Mouse (Mus musculus): ENCODE measurements at regions not wholly inside any gene's neighbourhood (a gene's known extent, or its start where the extent isn't known, plus 50 kb on each side); places are given as distances from the start of the nearest gene placed in this dataset.

DNA sequence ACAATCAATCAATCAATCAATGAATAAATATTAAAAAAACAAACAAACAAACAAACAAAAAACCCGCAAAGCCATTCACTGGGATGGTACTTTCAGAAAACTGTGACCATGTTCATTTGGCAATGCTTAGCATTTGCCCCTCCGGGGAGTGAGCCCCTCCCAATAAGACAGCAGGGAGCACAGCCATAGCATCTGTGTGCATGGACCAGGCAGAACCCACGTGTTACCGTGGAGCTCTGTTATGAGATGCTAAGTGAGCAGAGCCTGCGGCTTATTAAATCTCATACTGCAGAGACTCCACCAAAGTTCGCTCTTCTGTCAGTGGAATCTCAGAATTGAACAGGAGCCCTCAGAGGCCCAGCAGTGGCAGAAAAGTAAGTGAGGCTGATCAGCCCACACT is 438.7 kb upstream of the Atp11b start:
- in situ Hi-C loops (cut with MboI, MseI) = no loop called here

DNA sequence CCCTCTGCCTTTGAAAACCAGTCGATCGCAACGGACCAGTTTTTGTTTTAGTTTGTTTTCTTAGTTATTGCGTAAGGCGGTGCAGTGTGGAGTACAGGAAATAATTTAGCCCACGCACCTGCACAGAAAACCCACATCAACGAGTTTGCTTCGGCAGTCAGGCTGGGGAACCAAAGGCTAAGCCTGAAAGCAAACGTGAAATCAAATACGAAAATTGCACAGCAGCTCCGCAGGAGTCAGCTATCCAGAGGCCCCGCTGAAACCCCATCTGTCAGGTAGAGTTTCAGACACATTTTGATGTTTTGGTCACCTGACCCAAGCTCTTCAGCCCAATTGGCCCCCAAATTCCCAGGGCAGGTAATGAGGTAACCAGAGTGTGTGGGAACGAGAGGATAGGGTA is 435.6 kb upstream of the Atp11b start:
- in situ Hi-C loops (cut with MboI, MseI) = no loop called here

DNA sequence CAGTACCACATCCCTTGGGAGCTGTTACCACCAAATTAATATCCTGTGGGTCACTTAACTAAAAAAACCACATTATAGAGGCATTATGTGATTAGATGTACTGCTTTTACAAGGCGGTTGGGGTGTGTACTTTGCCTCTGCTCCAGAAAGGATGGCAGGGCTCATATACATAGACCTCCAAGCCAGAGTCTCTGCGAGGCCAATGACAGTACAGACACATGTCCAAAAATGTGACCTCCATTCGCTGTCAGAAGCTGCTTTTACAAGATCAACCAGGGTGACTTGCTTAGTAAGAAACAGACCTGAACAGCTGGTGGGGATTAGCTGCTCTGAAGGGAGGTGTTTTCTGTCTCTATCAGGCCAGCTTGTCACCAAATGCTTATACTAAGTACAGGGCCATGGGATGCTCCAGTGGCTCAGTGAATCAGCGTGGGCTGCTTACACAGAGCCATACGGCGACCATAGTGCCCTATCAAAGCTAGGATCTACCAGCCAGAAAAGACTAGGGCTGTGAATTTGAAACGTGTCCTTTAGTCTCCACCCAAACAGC is 433.0 kb upstream of the Atp11b start:
- in situ Hi-C loops (cut with MboI, MseI) = no loop called here

DNA sequence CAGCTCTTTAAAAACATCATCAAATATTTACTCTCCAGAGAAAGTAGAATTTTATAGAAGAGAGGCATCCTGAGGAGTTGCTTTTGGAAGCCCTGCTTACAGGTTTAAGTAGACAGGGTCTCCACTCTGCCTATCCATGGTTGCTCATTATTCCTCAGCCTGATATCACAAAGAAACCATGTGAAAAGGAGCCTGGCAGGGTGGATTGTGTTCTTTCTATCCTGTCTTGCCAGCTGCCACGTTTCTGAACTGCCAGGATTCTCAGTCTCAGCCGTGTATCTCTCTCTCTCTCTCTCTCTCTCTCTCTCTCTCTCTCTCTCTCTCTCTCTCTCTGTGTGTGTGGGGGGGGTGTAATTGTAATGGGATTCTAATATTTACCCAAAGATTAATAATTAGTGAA is 431.9 kb upstream of the Atp11b start:
- in situ Hi-C loops (cut with MboI, MseI) = no loop called here

DNA sequence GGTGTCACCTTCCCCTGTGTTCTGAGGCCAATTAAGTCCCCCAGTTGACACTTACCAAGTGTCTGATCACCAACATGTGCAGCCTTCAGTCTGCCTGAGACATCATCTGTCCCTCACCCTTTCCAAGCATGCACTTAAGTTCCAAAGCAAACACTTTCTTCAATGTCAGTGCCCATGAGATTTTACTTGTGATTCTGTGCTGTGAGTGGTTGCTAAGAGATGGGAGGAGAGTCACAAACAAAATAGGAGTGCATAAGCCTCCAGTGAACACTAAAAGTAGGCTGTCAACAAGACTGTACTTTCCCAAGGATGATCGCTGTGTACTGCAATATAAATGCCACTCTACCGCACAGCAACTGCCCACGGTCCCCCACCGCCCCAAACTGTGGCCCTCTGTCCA is 431.0 kb upstream of the Atp11b start:
- in situ Hi-C loops (cut with MboI, MseI) = no loop called here

DNA sequence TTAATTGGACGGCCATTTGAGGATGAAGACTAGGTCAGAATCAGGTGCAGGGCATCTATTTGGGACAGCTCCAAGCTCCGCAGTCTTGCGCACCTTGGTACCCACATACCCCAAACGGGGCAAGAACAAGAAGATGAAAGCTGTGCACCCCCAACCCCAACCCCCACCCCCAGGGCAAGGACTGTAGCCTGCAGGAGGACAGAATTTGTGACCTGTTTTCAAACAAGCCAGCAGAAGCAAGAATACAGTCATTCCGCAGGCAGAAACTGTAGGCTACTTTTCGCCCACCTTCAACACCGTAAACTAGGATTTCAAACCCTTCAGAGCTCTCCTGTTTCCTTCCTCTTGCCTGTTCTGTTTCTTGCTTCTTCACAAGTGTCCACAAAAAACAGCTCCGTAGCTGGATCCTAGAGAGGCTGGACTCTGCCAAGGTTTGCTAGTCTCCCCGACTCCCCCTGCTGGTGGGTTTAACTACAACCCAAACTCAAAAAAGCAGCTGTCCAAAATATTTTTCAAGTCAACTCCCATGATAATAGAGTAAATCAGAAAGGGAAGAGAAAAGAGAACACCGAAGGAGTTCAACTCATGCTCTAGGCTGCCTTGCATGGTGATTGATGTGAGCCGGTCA is 430.3 kb upstream of the Atp11b start:
- in situ Hi-C loops (cut with MboI, MseI) = no loop called here

DNA sequence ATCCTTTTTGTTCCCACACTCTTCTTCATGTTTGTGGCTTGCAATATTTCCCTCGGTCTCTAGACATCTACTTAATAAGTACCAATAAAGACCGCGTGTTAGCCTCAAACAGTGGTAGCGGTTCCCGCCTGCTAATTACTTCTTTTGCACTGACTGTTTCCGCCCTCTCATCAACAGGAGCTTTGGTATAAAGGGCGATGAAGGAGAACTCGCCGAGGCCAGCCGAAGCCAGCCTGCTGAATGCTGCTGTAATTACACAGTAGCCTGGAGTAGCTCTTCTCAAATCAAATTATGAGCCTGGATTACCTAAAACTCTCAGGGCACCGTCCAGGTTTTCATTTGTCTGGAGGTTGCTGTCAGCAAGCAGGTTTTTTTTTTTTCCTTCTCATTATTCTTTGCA is 429.7 kb upstream of the Atp11b start:
- in situ Hi-C loops (cut with MboI, MseI) = no loop called here

DNA sequence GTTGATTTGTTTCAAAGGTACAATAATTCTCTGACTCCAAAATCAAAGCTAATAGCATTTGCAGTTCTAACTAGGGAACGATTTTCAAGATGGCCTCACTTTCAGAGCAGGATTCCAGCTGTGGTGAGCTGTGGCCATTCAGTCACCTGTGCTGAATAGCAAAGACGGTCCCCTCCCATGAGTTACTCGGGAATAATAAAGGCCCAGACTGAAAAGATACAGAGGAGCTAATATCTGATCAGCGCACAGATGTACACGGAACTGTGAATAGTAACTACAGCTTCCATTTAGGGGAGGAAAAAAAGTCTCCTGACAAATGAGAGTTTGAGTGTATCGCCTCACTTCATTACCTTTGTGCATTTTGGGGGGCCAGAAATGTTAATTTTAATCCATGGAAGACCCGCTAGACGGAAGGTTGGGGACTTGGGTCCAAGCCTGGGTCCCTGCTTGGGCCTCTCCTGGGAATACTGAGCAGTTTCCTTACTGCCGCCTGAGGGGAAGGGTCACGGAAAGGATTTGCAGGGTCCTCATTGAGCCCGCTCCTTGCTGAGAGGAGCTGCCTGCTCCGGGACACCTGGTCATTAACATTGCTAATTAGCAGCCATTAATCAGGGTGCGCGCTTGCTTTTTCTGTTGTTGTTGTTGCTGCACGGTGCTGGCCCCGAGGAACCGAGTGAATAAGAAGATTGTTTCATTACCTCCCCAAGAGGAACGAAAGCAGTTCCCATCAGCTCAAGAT is 421.2 kb upstream of the Atp11b start:
- in situ Hi-C loops (cut with MboI, MseI) = no loop called here

DNA sequence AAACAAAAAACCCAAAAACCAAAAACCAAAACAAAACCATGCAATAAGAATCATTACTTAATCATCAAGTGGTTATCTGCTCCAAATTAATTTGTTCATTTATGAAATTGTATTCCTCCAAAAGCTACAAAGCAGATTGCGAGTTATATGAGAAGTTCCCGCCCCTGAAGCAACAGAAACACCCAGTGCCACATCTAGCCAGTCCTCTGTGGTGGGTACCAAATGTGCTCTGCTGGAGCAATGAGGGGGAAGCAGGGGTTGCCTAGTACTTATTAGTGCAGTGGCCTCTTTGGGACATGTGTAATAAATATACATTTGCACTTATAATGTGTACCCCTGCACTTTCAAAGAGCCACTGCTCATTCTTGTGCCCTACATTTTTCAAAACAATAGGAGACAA is 419.9 kb upstream of the Atp11b start:
- in situ Hi-C loops (cut with MboI, MseI) = no loop called here

DNA sequence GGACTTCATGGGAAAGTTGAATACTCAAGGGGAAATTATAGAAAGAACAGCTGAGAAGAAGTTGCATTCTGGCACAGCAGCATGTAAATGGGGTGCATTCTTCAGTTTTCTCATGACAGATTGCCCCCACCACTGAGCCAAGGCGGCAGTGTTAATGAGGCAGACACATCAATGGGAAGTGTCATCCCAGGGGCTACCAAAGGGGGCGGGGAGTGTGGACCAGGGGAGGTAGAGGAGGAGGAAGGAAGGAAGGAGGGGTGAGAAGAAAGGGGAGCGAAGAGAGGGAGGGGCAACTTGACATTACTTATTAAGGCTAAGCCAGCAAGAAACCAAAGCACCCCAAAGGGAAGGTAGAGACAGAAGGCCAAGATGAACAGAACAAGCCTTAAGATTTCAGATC is 419.4 kb upstream of the Atp11b start:
- in situ Hi-C loops (cut with MboI, MseI) = no loop called here

DNA sequence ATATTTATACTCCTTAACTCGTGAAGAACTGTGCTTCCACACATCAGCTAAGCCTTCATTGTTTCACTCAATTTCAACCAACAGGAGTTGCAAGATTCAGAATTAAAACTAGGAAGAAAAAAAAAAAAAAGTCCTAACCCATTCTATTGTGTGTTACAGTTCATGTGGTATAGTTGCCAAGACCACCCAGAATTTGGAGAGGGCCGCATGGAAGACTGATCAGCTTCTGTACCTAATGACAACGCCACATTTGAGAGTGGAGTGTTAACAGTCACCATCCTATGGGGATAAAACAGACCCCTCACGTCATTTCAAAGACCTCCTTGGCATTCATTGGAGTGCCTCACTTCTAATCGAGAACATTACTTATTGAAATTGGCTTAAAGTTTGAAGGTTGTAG is 418.1 kb upstream of the Atp11b start:
- in situ Hi-C loops (cut with MboI, MseI) = no loop called here

DNA sequence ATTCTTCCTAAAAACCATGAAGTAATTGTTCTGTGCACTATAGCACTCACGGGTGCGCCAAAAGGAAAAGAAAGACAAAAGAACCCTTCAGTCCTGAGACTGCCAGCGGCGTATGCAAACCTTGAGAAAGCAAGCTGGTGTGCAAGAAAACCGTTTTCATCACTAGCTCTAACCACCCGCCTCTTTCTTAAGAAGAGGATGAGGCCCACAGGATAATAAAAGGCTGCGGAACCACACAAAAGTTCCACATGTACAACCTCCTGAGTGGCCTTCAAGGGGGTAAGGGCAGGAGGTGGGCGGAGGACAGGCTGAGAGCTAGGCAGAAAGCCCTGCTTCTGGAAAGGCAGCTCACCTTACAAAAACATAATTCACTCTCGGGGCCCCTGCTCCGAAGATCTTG is 413.4 kb upstream of the Atp11b start:
- in situ Hi-C loops (cut with MboI, MseI) = no loop called here

DNA sequence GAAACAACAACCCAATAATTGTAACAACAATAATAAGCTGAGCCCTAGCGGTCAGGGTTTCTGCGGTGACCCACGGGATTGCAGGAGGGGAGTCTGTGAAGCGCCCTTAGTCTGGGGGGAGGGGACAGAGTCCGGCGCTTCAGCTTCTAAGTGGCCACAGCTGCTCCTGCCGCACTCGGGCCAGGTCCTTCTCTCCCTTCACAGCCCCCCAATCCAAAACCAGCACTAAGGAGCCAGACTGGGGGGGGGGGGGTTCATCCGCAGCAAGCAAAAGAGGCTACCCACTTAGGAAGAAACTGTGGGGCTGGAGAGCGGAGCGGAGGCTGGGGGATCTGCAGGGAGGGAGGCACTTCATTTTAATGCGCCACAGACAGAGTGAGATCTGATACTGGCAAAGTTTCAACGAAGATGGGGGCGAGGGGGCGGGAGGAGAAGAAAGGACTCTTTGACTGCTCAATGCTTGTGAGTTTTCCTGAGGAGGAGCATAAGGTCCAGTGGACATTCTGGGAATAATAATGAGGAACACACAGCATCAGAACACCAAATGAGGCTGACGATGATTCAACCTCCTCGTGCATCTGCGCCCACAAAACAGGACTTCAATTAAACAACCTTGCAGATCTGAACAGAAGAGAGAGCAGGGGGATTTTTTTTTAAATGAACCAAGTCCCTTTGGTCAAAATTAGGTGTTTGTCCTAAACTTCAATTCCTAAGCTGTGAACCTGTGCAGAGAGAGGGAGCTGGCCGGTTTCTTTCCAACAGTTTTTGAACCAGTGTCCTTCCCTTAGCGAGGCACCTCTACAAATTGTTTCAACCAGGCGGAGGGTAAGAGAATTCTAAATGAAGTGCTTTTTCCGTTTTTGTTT is 412.7 kb upstream of the Atp11b start:
- in situ Hi-C loops (cut with MboI, MseI) = no loop called here

DNA sequence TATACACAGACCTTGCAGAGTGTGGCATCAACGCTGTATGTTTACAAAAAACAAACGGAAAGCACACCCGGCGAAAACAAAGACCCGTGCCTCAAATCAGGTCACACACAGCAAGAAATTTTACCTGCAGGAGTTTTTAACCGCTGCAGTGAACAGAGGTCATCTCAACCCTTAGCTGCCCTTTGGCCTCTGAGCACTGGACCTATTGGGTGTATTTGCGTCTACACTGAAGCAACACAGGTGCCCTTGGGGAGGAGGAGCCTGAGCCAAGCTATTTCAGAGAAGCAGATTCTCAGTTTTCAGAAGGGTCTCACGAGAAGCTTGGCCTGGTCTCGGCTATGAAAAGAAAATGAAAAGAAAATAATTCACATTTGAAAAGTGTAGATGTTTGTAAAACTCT is 412.1 kb upstream of the Atp11b start:
- in situ Hi-C loops (cut with MboI, MseI) = no loop called here

DNA sequence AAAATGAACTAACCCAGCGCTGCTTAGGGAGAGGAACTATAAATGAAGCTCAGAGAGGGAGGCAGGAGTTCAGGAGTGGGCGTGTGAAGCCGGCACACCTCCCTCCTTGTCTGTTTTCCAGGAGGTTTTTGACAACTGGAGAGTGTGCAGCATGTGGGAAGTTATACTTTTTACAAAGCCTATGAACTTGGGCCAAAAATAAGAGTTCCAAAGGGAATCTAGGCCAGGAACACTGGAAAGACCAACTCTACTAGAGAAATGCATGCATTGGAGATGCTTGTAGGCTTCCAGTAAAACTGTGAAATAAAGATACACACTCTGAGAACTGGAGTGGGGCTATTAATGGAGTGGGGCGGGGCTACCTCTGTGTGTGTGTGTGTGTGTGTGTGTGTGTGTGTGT is 411.3 kb upstream of the Atp11b start:
- in situ Hi-C loops (cut with MboI, MseI) = no loop called here

DNA sequence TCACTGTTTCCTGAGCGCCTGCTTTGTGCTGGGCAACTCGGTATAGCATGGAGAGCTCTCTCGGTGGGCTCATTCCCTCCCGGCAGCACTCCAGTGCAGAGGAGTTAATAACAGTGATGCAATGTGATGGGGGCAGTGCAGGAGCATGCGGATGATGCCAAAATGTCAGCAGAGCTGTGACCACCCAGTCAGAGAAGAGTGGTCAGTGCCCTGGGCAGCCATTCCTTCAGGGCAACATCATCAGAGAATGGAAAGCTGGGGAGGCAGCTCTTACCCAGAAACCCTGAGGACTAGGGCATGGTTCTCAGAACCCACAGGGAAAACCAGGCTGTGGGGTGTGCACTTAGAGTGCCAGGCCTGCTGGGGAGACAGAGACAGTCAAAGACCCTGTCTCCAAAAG is 410.0 kb upstream of the Atp11b start:
- in situ Hi-C loops (cut with MboI, MseI) = no loop called here

DNA sequence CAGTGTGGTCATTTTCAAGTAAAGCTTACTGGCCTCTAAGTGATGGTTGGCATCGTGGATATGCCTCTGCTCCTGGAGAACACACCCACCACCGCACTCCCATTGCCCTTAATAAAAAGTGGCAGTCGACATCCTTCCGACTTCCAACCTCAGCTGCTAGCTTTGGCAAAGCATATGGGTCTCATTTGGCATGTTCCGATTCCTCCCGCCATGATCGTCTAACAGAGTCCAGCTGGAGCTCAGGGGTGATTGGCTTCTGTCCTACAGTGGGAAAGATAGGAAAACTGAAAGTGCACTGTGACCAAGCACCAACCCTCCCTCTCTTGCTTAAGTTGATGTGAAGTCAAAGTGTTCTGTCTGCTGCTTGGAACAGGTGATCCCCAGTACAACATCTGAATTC is 404.8 kb upstream of the Atp11b start:
- in situ Hi-C loops (cut with MboI, MseI) = no loop called here

DNA sequence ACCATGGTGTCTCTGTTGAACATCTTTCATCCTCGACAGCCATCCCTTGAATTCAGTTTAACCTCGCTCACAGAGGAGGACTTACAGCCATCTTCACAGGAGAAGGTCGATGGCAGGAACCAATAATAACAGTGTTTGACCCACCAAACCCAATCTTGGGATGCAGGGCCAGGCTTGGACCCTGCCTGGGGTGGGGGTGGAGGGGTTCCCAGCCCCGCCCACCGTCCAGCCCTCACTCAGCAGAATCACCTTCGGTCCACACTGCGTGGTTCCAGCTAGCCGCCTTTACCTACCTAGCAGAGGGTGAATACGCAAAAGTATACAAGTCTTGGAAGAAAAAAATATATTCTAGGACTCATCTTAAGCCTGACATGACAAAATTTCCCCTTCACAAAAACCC is 400.5 kb upstream of the Atp11b start:
- in situ Hi-C loops (cut with MboI, MseI) = no loop called here

DNA sequence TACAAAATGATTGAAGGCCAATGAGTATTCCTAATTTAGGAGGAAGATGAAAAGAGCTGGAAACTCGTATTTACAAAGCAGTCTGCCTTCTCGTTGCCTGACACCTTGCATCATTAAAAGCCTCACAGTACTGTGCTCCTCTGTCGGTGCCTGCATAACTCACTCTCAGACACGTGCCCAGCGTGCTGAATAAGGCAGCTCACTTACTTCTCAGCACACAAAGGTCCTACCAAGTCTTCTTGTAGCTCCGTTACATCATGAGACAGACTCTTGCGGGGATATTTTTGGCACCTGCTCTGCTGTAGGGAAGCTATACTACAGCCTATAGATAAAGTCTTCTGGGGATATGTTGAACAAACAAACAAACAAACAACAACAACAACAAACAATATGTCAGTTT is 400.0 kb upstream of the Atp11b start:
- in situ Hi-C loops (cut with MboI, MseI) = no loop called here

DNA sequence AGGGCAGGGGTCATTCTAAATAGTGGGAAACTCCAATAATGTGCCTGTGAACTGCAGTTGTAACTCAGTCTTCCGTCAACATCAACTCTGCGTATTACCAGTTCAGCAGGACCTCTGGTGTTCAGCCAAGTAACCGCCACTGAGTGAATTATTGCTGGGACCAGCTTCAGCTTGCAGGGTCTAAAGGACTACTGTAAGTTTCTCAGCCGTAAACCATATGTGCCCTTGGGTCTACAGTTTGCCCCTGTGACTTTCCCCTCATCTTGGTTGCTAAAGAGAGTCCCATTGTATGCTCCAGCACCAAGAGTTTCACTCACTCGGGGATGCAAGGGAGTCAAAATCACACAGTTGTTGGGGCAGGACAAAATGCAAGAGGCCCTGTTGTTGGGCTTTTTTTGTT is 399.6 kb upstream of the Atp11b start:
- in situ Hi-C loops (cut with MboI, MseI) = no loop called here

DNA sequence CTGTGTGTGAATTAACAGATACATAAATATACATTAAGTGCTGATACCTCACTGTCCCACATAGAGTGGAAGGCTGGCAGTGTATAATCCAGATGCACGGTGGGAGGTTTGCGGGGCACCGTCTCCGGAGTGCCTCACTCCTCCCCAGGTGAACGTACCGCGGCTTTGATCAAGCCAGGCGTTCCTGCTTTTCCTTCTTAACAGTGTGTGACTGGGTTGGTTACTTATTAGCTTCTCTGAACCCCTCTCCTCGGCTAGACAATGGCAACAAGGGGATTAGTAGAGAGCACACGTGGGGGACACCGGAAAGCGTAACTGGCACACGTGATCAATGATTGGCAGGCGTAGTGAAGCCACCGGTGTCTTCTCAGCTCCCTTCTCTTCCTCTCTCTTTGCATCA is 396.8 kb upstream of the Atp11b start:
- in situ Hi-C loops (cut with MboI, MseI) = no loop called here

DNA sequence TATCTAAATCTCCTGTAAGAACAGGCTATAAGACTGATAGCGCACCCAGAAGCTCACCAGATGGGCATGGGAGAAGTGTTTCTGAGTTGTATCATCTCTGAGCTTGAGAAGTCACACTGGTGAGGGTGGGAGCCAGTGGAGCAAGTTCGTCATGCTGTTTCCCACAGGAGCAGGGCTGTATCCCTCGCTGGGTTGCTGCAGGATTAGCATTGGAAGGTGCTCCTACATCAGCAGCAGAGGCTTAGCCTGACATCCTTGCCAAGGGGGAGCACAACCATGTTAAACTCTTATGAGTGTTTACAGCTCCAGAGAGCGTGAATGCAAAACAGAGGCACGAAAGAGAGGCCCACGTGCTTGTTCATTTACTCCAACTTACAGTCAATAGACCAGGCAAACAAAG is 395.4 kb upstream of the Atp11b start:
- in situ Hi-C loops (cut with MboI, MseI) = no loop called here

DNA sequence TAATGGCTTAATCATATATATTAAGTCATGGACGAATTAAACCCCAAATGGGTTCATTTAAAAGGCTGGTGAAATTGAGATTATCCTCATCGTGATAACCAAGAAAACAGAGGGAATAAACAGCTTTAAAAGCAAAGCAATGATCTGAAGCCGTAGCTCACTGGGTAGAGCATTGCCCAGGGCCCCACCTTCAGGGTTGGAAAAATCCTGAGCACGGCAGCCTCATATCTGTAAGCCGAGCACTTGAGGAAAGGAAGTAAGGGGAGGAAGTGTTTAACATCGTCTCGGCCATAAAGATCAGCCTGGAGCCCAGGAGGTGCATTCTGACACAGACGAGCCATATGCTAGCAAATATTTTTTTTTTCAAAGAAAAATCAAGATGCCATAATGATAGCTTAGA is 394.6 kb upstream of the Atp11b start:
- in situ Hi-C loops (cut with MboI, MseI) = no loop called here

Data from regulatory T cell (primary cell).